Mouse (Mus musculus) erythroblast, embryonic 14.5 days (primary cell): ENCODE results near the gene Gm6592.

Experiments used
- GATA1 ChIP-seq: IDR thresholded peaks from 2 replicates; pipeline ENCODE4 v1.6.1; 2012; ENCODE audit warnings: low read length, inconsistent platforms, mixed read lengths
- TAL1 ChIP-seq: IDR thresholded peaks from 3 replicates; pipeline ENCODE4 v1.6.1; 2012; ENCODE audit warnings: low read length, inconsistent platforms, mixed read lengths

DNA sequence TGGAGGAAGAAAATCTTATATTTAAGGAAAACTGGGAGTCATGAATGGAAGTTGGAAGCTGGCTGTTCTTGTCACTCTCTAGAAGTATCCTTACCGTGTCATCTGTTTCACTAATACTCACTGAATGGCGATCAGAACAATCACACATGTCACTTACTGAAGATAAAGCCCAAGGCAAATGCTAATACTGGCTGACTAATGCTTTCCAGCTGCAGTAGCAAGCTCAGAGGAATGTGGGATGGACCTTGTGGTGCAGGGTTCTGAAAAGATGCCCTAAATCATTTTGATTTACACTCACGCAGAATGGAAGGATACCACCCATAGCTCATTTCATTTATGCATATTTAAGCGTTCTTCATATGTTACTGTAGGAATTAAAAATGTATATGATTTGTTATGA is 40.5 kb downstream of the Gm6592 start:
- no peak for TF ChIP-seq TAL1
- no peak for TF ChIP-seq GATA1
